Mouse (Mus musculus) intestine, embryonic 16.5 days (tissue): Measurements from ENCODE around the gene Cep128. TPM values are rescaled to one million over a fixed set of nuclear protein-coding genes. Genes with fewer than 3 reads are reported as not detected.

ENCODE experiments used
- ATAC-seq: fragments of 200-750 bp; cut with Nextera tagmentation; 2 replicates; pipeline ENCODE4 v1.8.0; 2017; ENCODE audit warnings: moderate TSS enrichment, moderate library complexity
- H3K27ac ChIP-seq: fragments of 300-500 bp; sonication (generic); 2 replicates; pipeline ENCODE4 v1.5.1; 2014; ENCODE audit warnings: mild to moderate bottlenecking, low read length
- H3K27me3 ChIP-seq: fragments of 300-500 bp; sonication (generic); replicated peaks from 2 replicates; pipeline ENCODE4 v1.6.1; 2014; ENCODE audit warnings: low read length, control low read depth, mixed read lengths; ENCODE audit not compliant: control insufficient read depth, insufficient read depth
- H3K36me3 ChIP-seq: fragments of 300-500 bp; sonication (generic); 2 replicates; pipeline ENCODE4 v1.6.1; 2014; ENCODE audit warnings: low read length, control low read depth; ENCODE audit not compliant: control insufficient read depth, insufficient read depth
- H3K4me1 ChIP-seq: fragments of 300-500 bp; sonication (generic); 2 replicates; pipeline ENCODE4 v1.6.1; 2014; ENCODE audit warnings: low read length, control low read depth, mixed read lengths; ENCODE audit not compliant: control insufficient read depth, insufficient read depth
- H3K4me2 ChIP-seq: fragments of 300-500 bp; sonication (generic); 2 replicates; pipeline ENCODE4 v1.6.1; 2014; ENCODE audit warnings: low read depth, low read length, control low read depth
- H3K4me3 ChIP-seq: fragments of 300-500 bp; sonication (generic); 2 replicates; pipeline ENCODE4 v1.5.1; 2014; ENCODE audit warnings: mild to moderate bottlenecking, low read length
- H3K9ac ChIP-seq: fragments of 300-500 bp; sonication (generic); 2 replicates; pipeline ENCODE4 v1.6.1; 2014; ENCODE audit warnings: low read depth, low read length
- H3K9me3 ChIP-seq: fragments of 300-500 bp; sonication (generic); 2 replicates; pipeline ENCODE4 v1.6.1; 2016; ENCODE audit warnings: low read length, control low read depth; ENCODE audit not compliant: control insufficient read depth
- WGBS: fragments of 180-500 bp; shearing (Covaris S2); extraction: QIAGEN DNeasy Blood & Tissue Kit; methylation state at CpG from one replicate; pipeline ENCODE4 v1.1.7; 2014; 5-methylcytosine and 5-hydroxymethylcytosine counted together
- polyA plus RNA-seq: library from polyadenylated mRNA; unstranded; fragments of >200 nt; fragmentation: Nextera tagmentation; extraction: Ambion mirVana; gene quantifications from 2 replicates; pipeline ENCODE4 v1.2.1, GENCODE M21; 2015

Cep128 gene
- polyA plus RNA-seq, 1 experiment from 2014 or later = 6.3 TPM

DNA sequence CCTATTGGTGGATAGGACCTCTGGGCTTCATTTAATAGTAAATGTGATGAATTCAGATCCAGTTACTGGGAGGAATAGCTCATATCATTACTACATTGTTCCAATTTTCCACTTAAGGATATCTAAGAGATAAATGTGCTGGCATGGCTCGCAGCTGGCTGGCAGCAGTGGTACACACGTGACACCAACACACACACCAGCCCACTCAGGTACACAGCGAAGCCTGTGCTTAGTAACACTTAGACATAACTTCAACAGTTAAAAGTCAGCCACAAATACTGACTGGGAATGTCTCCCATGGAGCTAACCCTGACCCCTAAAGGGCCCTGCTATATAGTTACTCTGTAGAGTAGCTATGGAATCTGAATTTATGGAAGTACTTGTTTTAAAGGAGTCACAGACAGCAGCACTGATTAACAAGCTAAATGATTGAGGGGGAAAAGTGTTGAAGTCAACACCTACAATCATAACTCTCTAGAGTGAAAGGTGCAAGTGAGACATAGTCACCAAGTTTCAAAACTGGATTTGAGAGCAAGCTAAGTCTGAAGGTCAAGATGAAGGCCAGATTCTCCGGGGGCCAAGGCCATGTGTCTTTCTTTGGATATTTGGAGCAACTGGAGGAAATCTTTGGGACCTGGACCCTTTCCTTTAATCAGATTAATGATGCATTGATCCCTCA, 320.7 kb downstream of the Cep128 start:
- H3K27ac ChIP-seq = no peak overlapping the region
- no peak overlapping the region for H3K9ac ChIP-seq
- H3K36me3 ChIP-seq = no peaks in the 10 kb centered on the region
- no peaks in the 10 kb centered on the region for H3K9me3 ChIP-seq
- 87% methylated on average over 4 of the region's 4 CpGs for WGBS
- H3K27me3 ChIP-seq = no peaks in the 10 kb centered on the region
- no peak overlapping the region for H3K4me2 ChIP-seq
- no peaks in the 10 kb centered on the region for H3K4me1 ChIP-seq
- no peak for ATAC-seq
- H3K4me3 ChIP-seq = no peak overlapping the region

DNA sequence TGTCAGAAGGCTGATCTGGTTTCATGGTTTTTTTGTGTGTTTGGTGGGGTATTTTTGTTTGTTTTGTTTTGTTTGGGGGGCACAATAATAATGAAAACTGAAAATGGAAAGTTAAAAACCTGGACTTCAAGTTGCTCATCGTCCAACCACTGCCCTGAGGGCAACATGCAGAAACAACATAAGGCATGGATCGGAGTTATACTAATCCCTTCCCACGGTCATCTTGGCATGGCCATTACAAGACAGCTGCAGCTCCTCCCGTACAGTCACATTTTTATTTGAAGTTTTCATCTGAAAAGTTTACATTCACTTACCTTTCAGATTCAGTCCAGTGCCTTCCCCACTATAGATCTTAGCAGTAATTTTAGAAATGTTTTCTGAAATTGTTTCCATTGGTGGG, 321.5 kb downstream of the Cep128 start:
- Histone ChIP-seq H3K4me2 (no peak overlapping the region), H3K27ac (no peak overlapping the region), H3K9ac (no peak overlapping the region), H3K4me3 (no peak overlapping the region), H3K36me3 (no peaks in the 10 kb centered on the region), H3K4me1 (no peaks in the 10 kb centered on the region), H3K27me3 (no peaks in the 10 kb centered on the region), H3K9me3 (no peaks in the 10 kb centered on the region)
- WGBS = 64% methylated on average over 4 of the region's 4 CpGs
- no peak for ATAC-seq

DNA sequence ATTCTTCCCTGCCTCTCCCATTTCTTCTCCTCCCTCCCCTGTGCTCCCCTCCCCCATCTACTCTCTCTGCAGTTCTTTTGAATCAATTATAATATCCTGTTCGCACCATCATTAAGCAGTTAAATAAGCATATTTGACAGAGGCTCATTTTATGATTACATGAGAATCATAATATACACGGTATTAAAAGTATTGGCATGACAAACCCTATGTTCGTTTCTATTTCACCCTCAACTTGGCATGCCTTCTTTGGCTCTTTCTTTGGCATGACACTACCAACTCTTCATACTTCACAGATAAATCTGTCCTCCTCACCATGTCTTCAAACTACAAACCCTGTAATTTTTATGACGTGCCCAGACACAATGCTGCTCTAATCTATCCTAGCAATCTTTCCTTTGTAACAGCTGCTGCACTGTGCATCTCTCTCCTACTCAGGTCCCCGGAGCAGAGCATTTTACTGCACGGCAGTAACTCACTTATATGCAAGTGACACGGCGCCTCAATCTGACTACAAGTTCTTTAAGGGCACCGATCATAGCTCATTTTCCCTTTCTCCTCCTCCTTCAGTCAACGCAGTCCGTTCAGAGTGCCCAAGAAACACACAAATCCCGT, 324.4 kb downstream of the Cep128 start:
- no peak overlapping the region for H3K4me2 ChIP-seq
- H3K27me3 ChIP-seq = no peaks in the 10 kb centered on the region
- H3K36me3 ChIP-seq = no peaks in the 10 kb centered on the region
- H3K9ac ChIP-seq = no peak overlapping the region
- ATAC-seq = no peak
- no peak overlapping the region for H3K27ac ChIP-seq
- no peaks in the 10 kb centered on the region for H3K9me3 ChIP-seq
- 87% methylated on average over 12 of the region's 12 CpGs for WGBS
- H3K4me1 ChIP-seq = no peaks in the 10 kb centered on the region
- H3K4me3 ChIP-seq = no peak overlapping the region

DNA sequence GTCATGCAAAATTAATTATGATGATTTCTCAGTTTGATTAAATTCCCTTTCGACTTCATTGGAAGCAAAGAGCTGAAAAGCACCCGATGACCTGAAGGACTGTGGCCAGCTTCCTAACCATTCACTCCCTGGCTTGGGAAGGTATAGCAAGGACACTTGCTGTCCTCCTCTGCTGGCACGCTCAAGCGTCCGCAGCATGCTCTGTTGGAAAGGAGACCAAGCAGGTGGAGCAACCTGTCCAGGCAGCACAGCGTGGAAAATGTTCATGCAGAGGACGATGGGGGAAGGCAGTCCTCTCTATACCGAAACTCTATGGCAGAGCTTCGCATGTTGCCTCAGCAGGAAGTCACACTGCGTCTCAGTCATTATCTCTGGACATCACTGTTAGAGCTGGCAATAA, 327.3 kb downstream of the Cep128 start:
- no peaks in the 10 kb centered on the region for H3K27me3 ChIP-seq
- no peak overlapping the region for H3K4me3 ChIP-seq
- H3K36me3 ChIP-seq = no peaks in the 10 kb centered on the region
- no peak overlapping the region for H3K4me2 ChIP-seq
- H3K9ac ChIP-seq = no peak overlapping the region
- ATAC-seq = no peak
- no peaks in the 10 kb centered on the region for H3K4me1 ChIP-seq
- no peak overlapping the region for H3K27ac ChIP-seq
- WGBS = 91% methylated on average over 10 of the region's 10 CpGs
- H3K9me3 ChIP-seq = no peaks in the 10 kb centered on the region

DNA sequence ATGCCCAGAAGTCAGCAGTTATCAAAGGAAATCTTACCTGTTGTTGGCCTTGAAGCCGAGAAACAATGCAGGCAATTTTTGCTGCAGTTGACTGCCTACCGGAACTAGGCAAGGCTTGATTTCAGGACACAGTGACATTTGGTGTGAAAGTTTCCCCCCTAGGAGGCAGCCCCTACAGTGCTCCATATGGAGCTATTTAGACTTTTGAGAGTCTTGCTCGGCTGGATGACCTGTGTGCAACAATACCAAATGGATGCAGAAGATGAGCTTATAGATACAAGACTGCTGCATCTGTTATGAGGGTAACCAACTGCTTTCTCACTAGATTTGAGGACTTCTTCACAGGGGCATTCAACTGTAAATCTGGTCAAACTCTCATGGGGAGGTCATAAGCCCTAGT, 331.9 kb downstream of the Cep128 start:
- Histone ChIP-seq H3K4me3 (no peak overlapping the region), H3K4me1 (no peaks in the 10 kb centered on the region), H3K4me2 (no peak overlapping the region), H3K9me3 (no peaks in the 10 kb centered on the region), H3K36me3 (no peaks in the 10 kb centered on the region), H3K27ac (no peak overlapping the region), H3K9ac (no peak overlapping the region), H3K27me3 (no peaks in the 10 kb centered on the region)
- ATAC-seq = no peak
- WGBS = 89% methylated on average over 3 of the region's 3 CpGs

DNA sequence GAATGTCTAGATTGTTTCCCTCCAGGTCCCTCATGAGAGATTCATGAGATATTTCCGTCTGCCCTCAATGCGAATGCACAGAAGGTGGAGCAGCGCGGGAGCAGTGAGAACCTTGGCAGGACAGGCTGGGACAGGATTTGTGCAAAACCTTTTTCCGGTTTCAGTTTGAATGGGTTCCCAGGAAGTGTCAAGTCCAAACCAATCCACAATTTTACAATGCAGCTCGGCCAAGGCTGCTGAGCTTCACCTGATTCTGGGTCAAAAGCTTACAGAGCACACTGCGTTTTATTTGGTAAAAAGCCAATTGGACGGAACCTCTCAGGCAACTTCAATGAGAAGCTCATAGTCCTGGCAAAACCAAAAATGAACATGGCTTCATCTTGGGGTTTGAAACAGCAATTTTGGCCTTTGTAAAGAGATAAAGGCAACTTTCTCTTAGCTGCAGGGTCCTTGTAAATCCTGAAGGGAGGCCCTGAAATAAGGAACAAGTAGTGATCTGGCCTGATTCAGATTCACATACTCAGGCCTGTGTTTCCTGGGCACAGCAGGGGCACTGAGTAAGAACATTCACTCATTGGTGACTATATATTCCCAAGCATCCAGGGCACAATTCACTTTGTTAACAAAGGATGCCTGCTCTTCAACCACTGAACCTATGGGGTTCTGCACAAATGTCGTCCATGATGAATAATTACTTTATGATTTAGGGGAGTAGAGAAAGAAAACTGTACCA, 333.4 kb downstream of the Cep128 start:
- no peak overlapping the region for H3K4me2 ChIP-seq
- WGBS = 87% methylated on average over 9 of the region's 9 CpGs
- ATAC-seq = no peak

DNA sequence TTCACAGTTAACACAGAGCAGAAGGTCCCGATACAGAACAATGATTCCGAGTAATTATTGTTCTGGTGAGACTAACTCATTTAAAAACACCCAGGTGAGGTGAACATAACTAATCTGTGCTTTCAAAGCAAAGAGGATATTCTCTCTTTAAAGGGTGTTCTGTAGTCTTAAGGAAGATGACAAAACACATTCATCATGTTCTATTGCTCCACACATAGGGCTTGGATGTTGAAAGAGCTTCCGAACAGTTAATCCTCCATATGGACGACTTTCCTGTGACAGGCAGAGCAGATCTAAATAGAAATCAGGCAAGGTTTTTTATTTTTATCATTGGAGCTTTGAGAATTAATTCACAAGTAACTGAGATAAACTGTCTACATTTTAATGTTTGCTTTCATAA, 342.8 kb downstream of the Cep128 start:
- Histone ChIP-seq H3K4me1 (no peaks in the 10 kb centered on the region), H3K9me3 (no peaks in the 10 kb centered on the region), H3K27ac (peak overlapping the region; percentile 67; the same call in 1 of the 2 replicates), H3K4me3 (no peak overlapping the region), H3K9ac (no peak overlapping the region), H3K36me3 (no peaks in the 10 kb centered on the region), H3K4me2 (no peak overlapping the region), H3K27me3 (no peaks in the 10 kb centered on the region)
- ATAC-seq = no peak
- WGBS = 76% methylated on average over 4 of the region's 4 CpGs

More for the DNA sequence above, 333.4 kb downstream of the Cep128 start:
- Histone ChIP-seq H3K4me1 (no peaks in the 10 kb centered on the region), H3K27ac (no peak overlapping the region), H3K27me3 (no peaks in the 10 kb centered on the region), H3K9me3 (no peaks in the 10 kb centered on the region), H3K9ac (no peak overlapping the region), H3K4me3 (no peak overlapping the region), H3K36me3 (no peaks in the 10 kb centered on the region)

DNA sequence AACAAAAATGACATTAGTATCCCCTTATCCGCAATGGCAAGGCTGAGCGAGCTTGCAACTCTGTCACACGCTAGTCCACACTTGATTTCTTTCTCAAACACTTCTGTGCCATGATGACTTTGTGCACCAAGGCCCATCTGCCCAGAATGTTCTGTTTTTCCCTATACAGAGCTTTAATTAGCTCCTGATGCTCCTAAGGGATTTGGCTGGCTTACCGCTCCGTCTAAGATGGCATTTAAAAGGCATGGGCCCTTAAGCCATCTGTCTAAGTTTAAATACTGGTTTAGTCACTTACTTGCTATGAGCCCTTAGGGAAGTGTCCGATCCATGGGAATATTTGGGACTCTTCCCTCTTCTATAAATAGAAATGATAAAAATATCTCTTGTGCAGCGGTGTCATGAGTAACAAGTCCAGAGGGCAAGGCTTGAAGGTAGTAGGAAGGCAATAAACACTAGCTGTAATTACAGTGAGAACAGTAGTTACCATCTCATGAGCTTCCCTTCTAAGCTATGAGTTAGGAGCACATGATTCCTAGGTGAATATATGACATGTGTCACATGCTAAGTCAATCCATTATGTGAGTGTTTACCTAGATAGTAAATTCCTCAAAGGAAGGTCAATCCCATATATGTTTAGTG, 343.8 kb downstream of the Cep128 start:
- Histone ChIP-seq H3K27me3 (no peaks in the 10 kb centered on the region), H3K9me3 (no peaks in the 10 kb centered on the region), H3K9ac (no peak overlapping the region), H3K4me3 (no peak overlapping the region), H3K4me1 (no peaks in the 10 kb centered on the region), H3K36me3 (no peaks in the 10 kb centered on the region), H3K4me2 (no peak overlapping the region), H3K27ac (peak overlapping the region; percentile 43)
- 81% methylated on average over 7 of the region's 7 CpGs for WGBS
- peak; percentile 99 for ATAC-seq

DNA sequence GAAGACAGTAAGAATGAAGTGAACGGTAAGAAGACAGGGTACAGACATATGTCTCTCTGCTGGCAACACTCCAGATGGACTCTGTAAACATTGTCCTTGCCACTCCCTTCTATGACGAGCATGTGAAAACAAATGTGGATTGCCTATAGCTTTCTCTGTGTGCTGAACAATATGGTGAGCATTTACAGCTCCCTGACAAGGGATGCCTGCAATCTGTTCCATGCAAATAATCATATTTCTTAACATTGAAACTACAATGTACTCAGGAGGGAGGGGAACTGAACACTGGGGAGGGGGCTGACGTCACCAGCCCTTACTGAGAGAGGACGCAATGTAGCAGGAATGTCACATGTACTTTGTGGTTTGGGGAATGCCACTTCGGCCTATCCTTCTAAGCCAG, 355.1 kb downstream of the Cep128 start:
- Histone ChIP-seq H3K27ac (0 out of 2 replicates have a peak overlapping the region, but pooled peaks have one; percentile 11), H3K4me1 (0 out of 2 replicates have a peak, but pooled peaks cover 3% of the 10 kb centered on the region), H3K4me2 (no peak overlapping the region), H3K9ac (no peak overlapping the region), H3K9me3 (no peaks in the 10 kb centered on the region), H3K4me3 (no peak overlapping the region), H3K36me3 (no peaks in the 10 kb centered on the region), H3K27me3 (no peaks in the 10 kb centered on the region)
- WGBS = 52% methylated on average over 5 of the region's 5 CpGs
- peak; percentile 88 for ATAC-seq
